Mouse (Mus musculus) liver, adult 2 months (tissue): ENCODE data around the gene Xpo5. TPM values are rescaled to one million over a fixed set of nuclear protein-coding genes. Genes with fewer than 3 reads are reported as not detected.
A peak's percentile ranks its signal among the peaks of the same experiment; 100 is the strongest.

Source experiments
- DNase-seq: peaks from one replicate; pipeline ENCODE4 v3.0.0-alpha.2; 2011; ENCODE audit warnings: low read depth, low spot score; ENCODE audit errors: extremely low read depth
- H3K27ac ChIP-seq: fragments of 200-500 bp; replicated peaks from 2 replicates; pipeline ENCODE4 v1.5.1; 2012; ENCODE audit warnings: low read depth, mild to moderate bottlenecking, control low read depth, inconsistent platforms, low read length; ENCODE audit not compliant: insufficient read depth
- H3K27me3 ChIP-seq: fragments of 200-500 bp; 2 replicates; pipeline ENCODE4 v1.6.1; 2012; ENCODE audit warnings: mild to moderate bottlenecking, moderate library complexity, low read length, inconsistent platforms; ENCODE audit not compliant: control insufficient read depth, insufficient read depth
- H3K36me3 ChIP-seq: fragments of 200-500 bp; 2 replicates; pipeline ENCODE4 v1.6.1; 2012; ENCODE audit warnings: low read length, inconsistent platforms; ENCODE audit not compliant: control insufficient read depth, insufficient read depth
- H3K4me1 ChIP-seq: fragments of 200-500 bp; 2 replicates; pipeline ENCODE4 v1.6.1; 2011; ENCODE audit warnings: low read length; ENCODE audit not compliant: control insufficient read depth, insufficient read depth
- H3K4me3 ChIP-seq: fragments of 200-500 bp; 2 replicates; pipeline ENCODE4 v1.5.1; 2011; ENCODE audit warnings: low read depth, mild to moderate bottlenecking, control low read depth, low read length, moderate library complexity; ENCODE audit not compliant: insufficient read depth
- H3K79me2 ChIP-seq: fragments of 200-500 bp; 2 replicates; pipeline ENCODE4 v1.6.1; 2012; ENCODE audit warnings: inconsistent platforms, mild to moderate bottlenecking, low read length, moderate library complexity; ENCODE audit not compliant: control insufficient read depth, insufficient read depth
- H3K9ac ChIP-seq: fragments of 200-500 bp; 2 replicates; pipeline ENCODE4 v1.6.1; 2012; ENCODE audit warnings: low read depth, mild to moderate bottlenecking, control low read depth, inconsistent platforms, low read length
- CTCF ChIP-seq: fragments of 200-500 bp; IDR thresholded peaks from 2 replicates; pipeline ENCODE4 v1.5.1; 2011; ENCODE audit warnings: low read depth, low read length, control low read depth
- POLR2A ChIP-seq: fragments of 200-500 bp; IDR thresholded peaks from 2 replicates; pipeline ENCODE4 v1.6.1; 2011; ENCODE audit warnings: low read length, control low read depth; ENCODE audit not compliant: insufficient read depth; ENCODE audit errors: extremely low read depth
- WGBS: fragments of 180-500 bp; shearing (Covaris S2); methylation state at CpG from one replicate; pipeline ENCODE4 v1.1.7; 2018; 5-methylcytosine and 5-hydroxymethylcytosine counted together
- polyA plus RNA-seq: library from polyadenylated mRNA; depleted of rRNA; stranded (reverse); fragments of >200 nt; gene quantifications from 2 replicates; pipeline ENCODE4 v1.2.3, GENCODE M21; 2012
- total RNA-seq: library from RNA; depleted of rRNA; stranded (reverse); fragments of >200 nt; gene quantifications from 2 replicates; pipeline ENCODE4 v1.2.3, GENCODE M21; 2014

Gene Xpo5
- total and polyA plus RNA-seq, 2 experiments = 9.9 to 10.8 TPM

GRCm38 (mm10) chr17:46243624-46244023, 41.0 kb downstream of the Xpo5 start:
- Histone ChIP-seq H3K36me3 (peaks cover 16% of the 10 kb centered on the region; the same call in 1 of the 2 replicates), H3K4me3 (no peak overlapping the region), H3K4me1 (peaks cover 7% of the 10 kb centered on the region), H3K9ac (no peak overlapping the region), H3K27ac (no peak overlapping the region), H3K27me3 (no peaks in the 10 kb centered on the region), H3K79me2 (peaks cover 7% of the 10 kb centered on the region; the same call in 1 of the 2 replicates)
- DNase-seq = no peak
- 51% methylated on average over 2 of the region's 2 CpGs for WGBS
- TF ChIP-seq POLR2A = no peak

- Histone ChIP-seq H3K9ac (no peak overlapping the region), H3K36me3 (peaks cover 14% of the 10 kb centered on the region; the same call in 1 of the 2 replicates), H3K27me3 (no peaks in the 10 kb centered on the region), H3K27ac (no peak overlapping the region), H3K4me1 (peaks cover 13% of the 10 kb centered on the region), H3K4me3 (no peak overlapping the region), H3K79me2 (peaks cover 7% of the 10 kb centered on the region; the same call in 1 of the 2 replicates)
- peak; percentile 68 for DNase-seq
- TF ChIP-seq CTCF (no peak), POLR2A (no peak)
- 27% methylated on average over 10 of the region's 10 CpGs for WGBS
Observed at GRCm38 (mm10) chr17:46244579-46244978, 42.0 kb downstream of the Xpo5 start.

GRCm38 (mm10) chr17:46247512-46248188, 45.1 kb downstream of the Xpo5 start, which contains the start of the genes Polr1c and Yipf3:
Polr1c (minus strand) TSS chr17:46248054.
Yipf3 (plus strand) TSS chr17:46248080.
- DNase-seq = peak; percentile 84
- under 1% methylated on average over 53 of the region's 53 CpGs for WGBS
- peaks cover 4% of the 10 kb centered on the region; the same call in 1 of the 2 replicates for H3K36me3 ChIP-seq

GRCm38 (mm10) chr17:46248189-46248522, 45.6 kb downstream of the Xpo5 start:
- Histone ChIP-seq H3K4me1 (peaks cover 13% of the 10 kb centered on the region), H3K79me2 (peaks cover 7% of the 10 kb centered on the region; the same call in 1 of the 2 replicates), H3K36me3 (peaks cover 4% of the 10 kb centered on the region; the same call in 1 of the 2 replicates), H3K27ac (peak overlapping the region; percentile 68), H3K4me3 (peak overlapping the region; percentile 90), H3K9ac (peak overlapping the region; percentile 92), H3K27me3 (no peaks in the 10 kb centered on the region)
- DNase-seq = no peak
- under 1% methylated on average over 37 of the region's 37 CpGs for WGBS
- TF ChIP-seq POLR2A = no peak
- no peak for TF ChIP-seq CTCF

More at GRCm38 (mm10) chr17:46247512-46248188, 45.1 kb downstream of the Xpo5 start, which contains the start of the genes Polr1c and Yipf3:
- Histone ChIP-seq H3K27me3 (no peaks in the 10 kb centered on the region), H3K4me1 (peaks cover 13% of the 10 kb centered on the region), H3K4me3 (peak within 1 kb of the TSS; percentile 90), H3K9ac (peak within 1 kb of the TSS; percentile 92), H3K79me2 (peaks cover 7% of the 10 kb centered on the region; the same call in 1 of the 2 replicates), H3K27ac (peak within 1 kb of the TSS; percentile 68)
- TF ChIP-seq POLR2A = peak; percentile 77; the same call in 1 of the 2 replicates
- no peak for TF ChIP-seq CTCF

GRCm38 (mm10) chr17:46251174-46251573, 48.6 kb downstream of the Xpo5 start:
- Histone ChIP-seq H3K4me1 (peaks cover 15% of the 10 kb centered on the region), H3K36me3 (peaks cover 2% of the 10 kb centered on the region; the same call in 1 of the 2 replicates), H3K27me3 (no peaks in the 10 kb centered on the region; the same call in 1 of the 2 replicates), H3K27ac (no peak overlapping the region), H3K4me3 (no peak overlapping the region), H3K9ac (no peak overlapping the region), H3K79me2 (peaks cover 7% of the 10 kb centered on the region; the same call in 1 of the 2 replicates)
- DNase-seq = no peak
- WGBS = 84% methylated on average over 7 of the region's 7 CpGs
- TF ChIP-seq CTCF (peak; percentile 35), POLR2A (no peak)
